ENCODE assay signal across 19 mouse cellular contexts in genomic region chr8:109687248-109687647, GRCm38 (mm10).
"Had no signal": no experiment of that assay in that cellular context is flagged by ENCODE, and none has a peak within 500 bp of the region (broad histone marks: within the 10 kb centered on the region; RNA-seq: fewer than 3 reads in every experiment).

No protein-coding gene starts in this region.

- H3K4me2 ChIP-seq: intestine, embryonic 15.5 days; lung, embryonic 15.5 days; midbrain, embryonic 13.5 days; stomach, embryonic 15.5 days had no signal

- H3K4me3 ChIP-seq: intestine, embryonic 15.5 days; left cerebral cortex, adult 2 months; lung, embryonic 15.5 days; megakaryocyte, embryonic 14.5 days; midbrain, embryonic 10.5 days; midbrain, embryonic 13.5 days; stomach, embryonic 15.5 days had no signal

- H3K9ac ChIP-seq: intestine, embryonic 15.5 days; liver, embryonic 14.5 days; lung, embryonic 15.5 days; midbrain, embryonic 13.5 days; stomach, embryonic 15.5 days had no signal

- H3K27ac ChIP-seq: intestine, embryonic 15.5 days; left cerebral cortex, adult 2 months; liver, embryonic 14.5 days; lung, embryonic 15.5 days; midbrain, embryonic 10.5 days; midbrain, embryonic 13.5 days; stomach, embryonic 15.5 days had no signal

- H3K27me3 ChIP-seq: intestine, embryonic 15.5 days; lung, embryonic 15.5 days; megakaryocyte, embryonic 14.5 days; midbrain, embryonic 13.5 days; stomach, embryonic 15.5 days had no signal

- H3K9me3 ChIP-seq: intestine, embryonic 15.5 days; lung, embryonic 15.5 days; megakaryocyte, embryonic 14.5 days; midbrain, embryonic 10.5 days; midbrain, embryonic 13.5 days; stomach, embryonic 15.5 days had no signal

- DNase-seq: kidney, adult 18-20 months; kidney, adult 9 months; kidney, postnatal 14 days; kidney, postnatal 4 days; layer of hippocampus, postnatal 36 days; lung, adult 18-20 months; lung, postnatal 10 days; lung, postnatal 36 days; retina, postnatal 1 day; thymus, postnatal 36 days had no signal

- ATAC-seq: intestine, embryonic 15.5 days; midbrain, embryonic 13.5 days; midbrain, embryonic 16.5 days had no signal
